ENCODE assay signal across 8 mouse cellular contexts in genomic region chr1:78658441-78659269, GRCm38 (mm10). TPM values are rescaled to one million over a fixed set of nuclear protein-coding genes. Genes with fewer than 3 reads are reported as not detected.
DNase-seq lines count a peak whose midpoint lies in the region; ATAC-seq and TF ChIP-seq lines count a peak whose summit lies in the region.

No protein-coding gene starts in this region.

- H3K36me3 ChIP-seq in MEL (ENCODE audit: control insufficient read depth in 1 of 2, insufficient read depth in 2 of 2, low read length in 2 of 2) = peaks cover 0 to 23% of the 10 kb centered on the region in 2 experiments
- 0 out of 2 replicates have a peak, but pooled peaks cover under 1% of the 10 kb centered on the region for H3K36me3 ChIP-seq in hindbrain, embryonic 14.5 days (replicated peaks; ENCODE audit: control insufficient read depth, insufficient read depth)
- no peaks in the 10 kb centered on the region for H3K36me3 ChIP-seq in liver, embryonic 12.5 days

- under 1% methylated on average over 20 of the region's 20 CpGs for WGBS in hindbrain, embryonic 14.5 days
- WGBS in liver, embryonic 12.5 days (ENCODE audit: insufficient replicate concordance) = 4% methylated on average over 20 of the region's 20 CpGs
- under 1% methylated on average over 20 of the region's 20 CpGs for WGBS in olfactory bulb, adult 2 months

- TF ChIP-seq EP300 in MEL (IDR thresholded peaks at IDR 0.05; ENCODE audit: low read depth in 1 of 2, low read length in 2 of 2) = no peak

- peak overlapping the region; percentile 64 for H3K27ac ChIP-seq in MEL (ENCODE audit: control insufficient read depth, low read depth, low read length)
- peak overlapping the region; percentile 98 for H3K27ac ChIP-seq in hindbrain, embryonic 14.5 days
- peak overlapping the region; percentile 88 for H3K27ac ChIP-seq in liver, embryonic 12.5 days
- H3K27ac ChIP-seq in olfactory bulb, adult 2 months (ENCODE audit: insufficient read depth, low read depth, low read length) = peak overlapping the region; percentile 92

- ATAC-seq in hindbrain, embryonic 14.5 days (ENCODE audit: low FRiP score) = no peak
- ATAC-seq in liver, embryonic 12.5 days = no peak
- no peak for ATAC-seq in monocyte, adult 5-6 weeks (replicated peaks; ENCODE audit: insufficient number of reproducible peaks, low FRiP score, low TSS enrichment, poor library complexity, severe bottlenecking)

- H3K4me1 ChIP-seq in MEL (ENCODE audit: control insufficient read depth in 1 of 2, insufficient read depth in 2 of 2, low read length in 2 of 2) = peaks cover 10 to 11% of the 10 kb centered on the region in 2 experiments; a peak in 3 of 4 replicates
- H3K4me1 ChIP-seq in hindbrain, embryonic 14.5 days (replicated peaks; ENCODE audit: control insufficient read depth, insufficient read depth, low read length) = peaks cover 27% of the 10 kb centered on the region
- H3K4me1 ChIP-seq in liver, embryonic 12.5 days = peaks cover 45% of the 10 kb centered on the region
- no peaks in the 10 kb centered on the region for H3K4me1 ChIP-seq in olfactory bulb, adult 2 months (ENCODE audit: control insufficient read depth, insufficient read depth, low read length)

- TF ChIP-seq RAD21 in MEL (IDR thresholded peaks at IDR 0.05; ENCODE audit: low read depth, low read length) = no peak

- H3K4me3 ChIP-seq in MEL (ENCODE audit: control insufficient read depth in 1 of 2, insufficient read depth in 1 of 2, low read depth in 2 of 2, low read length in 2 of 2) = peak overlapping the region; percentile 70 to 97
- H3K4me3 ChIP-seq in hindbrain, embryonic 14.5 days (replicated peaks; ENCODE audit: low read length) = peak overlapping the region; percentile 83
- H3K4me3 ChIP-seq in liver, embryonic 12.5 days = peak overlapping the region; percentile 89
- peak overlapping the region; percentile 98 for H3K4me3 ChIP-seq in olfactory bulb, adult 2 months (ENCODE audit: insufficient read depth, low read depth, low read length)

- H3K27me3 ChIP-seq in MEL (ENCODE audit: control insufficient read depth in 1 of 2, insufficient read depth in 2 of 2, low read length in 2 of 2) = no peaks in the 10 kb centered on the region
- H3K27me3 ChIP-seq in hindbrain, embryonic 14.5 days (ENCODE audit: control insufficient read depth, insufficient read depth, low read length) = no peaks in the 10 kb centered on the region
- H3K27me3 ChIP-seq in liver, embryonic 12.5 days (replicated peaks) = no peaks in the 10 kb centered on the region

- TF ChIP-seq POLR2A in MEL (IDR thresholded peaks at IDR 0.05; ENCODE audit: control insufficient read depth in 1 of 2, insufficient read depth in 1 of 2, low read depth in 1 of 2, low read length in 2 of 2, poor library complexity in 1 of 2) = no peak
- no peak for TF ChIP-seq POLR2A in olfactory bulb, adult 2 months (IDR thresholded peaks at IDR 0.05; ENCODE audit: insufficient read depth, low read depth, low read length)

- H3K4me2 ChIP-seq in hindbrain, embryonic 14.5 days (replicated peaks) = peak overlapping the region; percentile 63
- H3K4me2 ChIP-seq in liver, embryonic 12.5 days = peak overlapping the region; percentile 96

- H3K79me2 ChIP-seq in MEL (ENCODE audit: control insufficient read depth, insufficient read depth, low read length, poor library complexity) = peaks cover 44% of the 10 kb centered on the region

- no peak for TF ChIP-seq CTCF in MEL (IDR thresholded peaks at IDR 0.05 in 2 of 3, conservative IDR thresholded peaks at IDR 0.05 in 1 of 3; ENCODE audit: control insufficient read depth in 1 of 3, insufficient read depth in 1 of 3, low read depth in 2 of 3, low read length in 3 of 3, poor library complexity in 1 of 3, severe bottlenecking in 1 of 3)
- no peak for TF ChIP-seq CTCF in olfactory bulb, adult 2 months (IDR thresholded peaks at IDR 0.05; ENCODE audit: insufficient read depth, low read depth, low read length)

- peak overlapping the region; percentile 97 for H3K9ac ChIP-seq in MEL (ENCODE audit: control insufficient read depth, low read depth, low read length, poor library complexity, severe bottlenecking)
- H3K9ac ChIP-seq in hindbrain, embryonic 14.5 days = peak overlapping the region; percentile 94
- H3K9ac ChIP-seq in liver, embryonic 12.5 days = peak overlapping the region; percentile 92

- H3K9me3 ChIP-seq in MEL (replicated peaks; ENCODE audit: insufficient read depth, low read length) = no peaks in the 10 kb centered on the region
- no peaks in the 10 kb centered on the region for H3K9me3 ChIP-seq in hindbrain, embryonic 14.5 days (ENCODE audit: control insufficient read depth, low read length)
- no peaks in the 10 kb centered on the region for H3K9me3 ChIP-seq in liver, embryonic 12.5 days (replicated peaks)

- DNase-seq in layer of hippocampus, adult 11-12 months (ENCODE audit: low spot score) = peak; percentile 13
- DNase-seq in layer of hippocampus, postnatal 10 days (ENCODE audit: low spot score in 2 of 2) = no peak
- peak; percentile 59 for DNase-seq in MEL (ENCODE audit: low read depth, low spot score)
- peak; percentile 52 for DNase-seq in embryo, embryonic 11 days
- peak; percentile 29 for DNase-seq in hindbrain, embryonic 14.5 days (ENCODE audit: low spot score)

TF ChIP-seq in MEL, 35 proteins besides CTCF, POLR2A, EP300 and RAD21:
- TF ChIP-seq SIN3A (IDR thresholded peaks at IDR 0.05; ENCODE audit: low read length) (peak; percentile 71), USF2 (IDR thresholded peaks at IDR 0.05; ENCODE audit: borderline replicate concordance in 1 of 2, insufficient read depth in 1 of 2, low read depth in 1 of 2, low read length in 2 of 2) (no peak), ZC3H11A (IDR thresholded peaks at IDR 0.05; ENCODE audit: low read depth, low read length) (no peak), MXI1 (IDR thresholded peaks at IDR 0.05; ENCODE audit: low read depth, low read length) (peak; percentile 73), E2F4 (IDR thresholded peaks at IDR 0.05; ENCODE audit: borderline replicate concordance, low read depth, low read length) (no peak), TCF12 (IDR thresholded peaks at IDR 0.05; ENCODE audit: low read depth, low read length) (no peak)

RNA-seq across cellular contexts. Expression of gene Utp14b, which starts 0.8 kb away (rescaled TPM):
- 10 to 100 TPM; 17.0 to 18.2 TPM for total RNA-seq in layer of hippocampus, postnatal 10 days (2021)
- total RNA-seq in MEL (2012; rRNA removed) = 9.5 and 9.6 TPM in 2 replicates
- polyA plus RNA-seq in MEL (2012; ENCODE audit: insufficient read depth in 1 of 2, insufficient read length in 2 of 2, low read depth in 1 of 2, low replicate concordance in 2 of 2, missing spikeins in 1 of 2) = 1 to 10 TPM in 1 of 2 experiments, not detected in 1; 6.5 TPM
- polyA plus RNA-seq in hindbrain, embryonic 14.5 days (2014; fragmentation: Nextera tagmentation; extraction: Ambion mirVana) = 2.9 and 4.3 TPM in 2 replicates
- 1.1 and 1.7 TPM in 2 replicates for polyA plus RNA-seq in liver, embryonic 12.5 days (2016; fragmentation: Nextera tagmentation; extraction: Ambion mirVana)
- polyA plus RNA-seq in olfactory bulb, adult 2 months (2012; ENCODE audit: insufficient read depth, insufficient read length, low replicate concordance, missing spikeins) = not detected in 2 replicates
- 8.7 to 12.1 TPM (median 11.2 TPM) in 3 replicates for total RNA-seq in monocyte, adult 5-6 weeks (2017)

RNA-seq across cellular contexts. Expression of gene Acsl3, which starts 1.0 kb away (rescaled TPM):
- 100 to 1,000 TPM; 134 to 144 TPM for total RNA-seq in layer of hippocampus, postnatal 10 days (2021)
- 32.9 and 39.4 TPM in 2 replicates for total RNA-seq in MEL (2012; rRNA removed)
- 10 to 100 TPM in 1 of 2 experiments, not detected in 1; 38.9 TPM for polyA plus RNA-seq in MEL (2012; ENCODE audit: insufficient read depth in 1 of 2, insufficient read length in 2 of 2, low read depth in 1 of 2, low replicate concordance in 2 of 2, missing spikeins in 1 of 2)
- polyA plus RNA-seq in hindbrain, embryonic 14.5 days (2014; fragmentation: Nextera tagmentation; extraction: Ambion mirVana) = 109 and 138 TPM in 2 replicates
- 29.8 and 30.5 TPM in 2 replicates for polyA plus RNA-seq in liver, embryonic 12.5 days (2016; fragmentation: Nextera tagmentation; extraction: Ambion mirVana)
- 297 TPM in 1 of 2 replicates, not detected in the other for polyA plus RNA-seq in olfactory bulb, adult 2 months (2012; ENCODE audit: insufficient read depth, insufficient read length, low replicate concordance, missing spikeins)
- 22.0 to 29.6 TPM (median 23.1 TPM) in 3 replicates for total RNA-seq in monocyte, adult 5-6 weeks (2017)

Comparison
In these comparisons a context has a peak if more than half of its experiments do, and no peak if none do; other contexts are left out.
1. DNase-seq: peak in layer of hippocampus, adult 11-12 months (single experiment), MEL (single experiment), embryo, embryonic 11 days (single experiment) and hindbrain, embryonic 14.5 days (single experiment); none in layer of hippocampus, postnatal 10 days (0 of 2).
2. Peak in every context shown above with its lines, with median percentiles within 50 percentile points of each other: H3K27ac ChIP-seq, H3K4me3 ChIP-seq and H3K9ac ChIP-seq.